Mouse (Mus musculus) c-Kit-positive CD71-negative TER-119-negative erythroid progenitor cells, embryonic 14.5 days (primary cell): Measurements from ENCODE around the gene Gm5725.
"Not testable (repeated sequence)": the region's sequence is repeated elsewhere in the genome, so short reads cannot be mapped to it uniquely, and the experiment has no call there.

Experiments used
- DNase-seq: peaks from one replicate; pipeline ENCODE4 v3.0.0-alpha.2; 2013; ENCODE audit warnings: low read depth

Gm5725 gene

GRCm38 (mm10) chr7:21844167-21844566 is at the start of gene Gm5725:
Gene Gm5725, minus strand, starts transcription at chr7:21844267.
- DNase-seq = not testable (repeated sequence)

- DNase-seq = not testable (repeated sequence)
Observed at GRCm38 (mm10) chr7:21832051-21832450, 12.0 kb downstream of the Gm5725 start, which contains the start of gene Vmn1r135. Gene Vmn1r135, plus strand, starts transcription at chr7:21832351.

GRCm38 (mm10) chr7:21796628-21797027 is 47.4 kb downstream of the Gm5725 start, which contains the start of gene Gm4177:
Gene Gm4177, minus strand, starts transcription at chr7:21796728.
- not testable (repeated sequence) for DNase-seq
